Mouse (Mus musculus): ENCODE measurements around the gene Dact2. TPM values are rescaled to one million over a fixed set of nuclear protein-coding genes. Genes with fewer than 3 reads are reported as not detected.
A peak's percentile ranks its signal among the peaks of the same experiment; 100 is the strongest.

Gene Dact2
- total RNA-seq, 1 experiment, result 6.7 TPM

DNA sequence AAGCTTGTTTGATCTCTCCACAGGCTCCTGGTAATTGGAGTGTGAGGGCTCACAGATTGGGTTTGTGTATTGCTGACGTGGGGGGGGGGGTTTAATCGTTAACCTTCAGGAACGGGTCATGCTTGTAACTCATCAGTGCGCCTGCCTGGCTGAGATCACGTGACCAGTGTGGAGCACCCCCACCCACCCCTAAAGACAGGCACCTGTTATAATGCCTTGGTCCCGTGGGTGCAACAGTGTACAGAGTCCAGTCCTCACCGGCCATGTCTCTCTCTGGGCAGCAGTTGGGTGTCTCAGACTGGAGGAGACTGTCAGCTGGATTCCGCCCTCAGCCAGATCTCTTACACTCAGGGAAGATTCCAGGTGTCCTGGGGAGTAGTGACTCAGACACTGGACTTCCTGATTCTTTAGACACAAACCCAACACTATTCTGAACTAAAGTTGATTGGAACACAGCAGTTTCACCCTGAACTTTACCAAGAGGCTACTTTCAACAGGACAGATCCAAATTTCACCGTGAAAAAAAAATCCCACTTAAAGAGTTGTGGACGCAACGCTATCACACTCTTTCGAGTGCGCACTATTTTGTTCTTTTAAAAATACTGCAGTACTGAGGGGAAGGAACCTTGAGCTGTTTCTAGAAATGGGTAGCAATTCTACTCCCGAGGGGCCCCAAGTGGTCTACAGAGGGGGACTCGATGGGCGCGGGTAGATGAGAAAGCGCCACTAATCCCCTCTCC is 1.6 kb downstream of the Dact2 start:
- Histone ChIP-seq H3K36me3 (ENCODE audit: control insufficient read depth, insufficient read depth, low read length, poor library complexity, severe bottlenecking) (peaks cover 9% of the 10 kb centered on the region; the same call in 1 of the 2 replicates), H3K27ac (ENCODE audit: insufficient read depth, low read depth, low read length, poor library complexity, severe bottlenecking) (no peak overlapping the region), H3K9me3 (ENCODE audit: control insufficient read depth, insufficient read depth, low read depth, low read length) (no peaks in the 10 kb centered on the region), H3K4me1 (ENCODE audit: control insufficient read depth in 2 of 2, insufficient read depth in 2 of 2, low read length in 2 of 2, poor library complexity in 1 of 2) (peaks cover 8 to 31% of the 10 kb centered on the region in 2 experiments; a peak in 3 of 4 replicates), H3K9ac (ENCODE audit: insufficient read depth, low read depth, low read length, poor library complexity, severe bottlenecking) (peak overlapping the region; percentile 84), H3K4me3 (ENCODE audit: insufficient read depth in 1 of 2, low read depth in 1 of 2, low read length in 2 of 2, poor library complexity in 1 of 2, severe bottlenecking in 1 of 2) (peak overlapping the region; percentile 83 to 87)
- no peak for TF ChIP-seq CHD2 (IDR thresholded peaks at IDR 0.05; ENCODE audit: low read depth, low read length)
- TF ChIP-seq ZC3H11A (IDR thresholded peaks at IDR 0.05; ENCODE audit: borderline replicate concordance, low read depth, low read length), result no peak
- TF ChIP-seq ZNF384 (IDR thresholded peaks at IDR 0.05; ENCODE audit: low read depth, low read length), result no peak
- TF ChIP-seq MAFK (IDR thresholded peaks at IDR 0.05; ENCODE audit: insufficient read depth, low read depth, low read length), result no peak
- TF ChIP-seq HCFC1 (IDR thresholded peaks at IDR 0.05; ENCODE audit: borderline replicate concordance, insufficient read depth, low read length), result no peak
- DNase-seq (ENCODE audit: low read depth, low spot score), result no peak
- in situ Hi-C loops (cut with MboI; ENCODE audit: low sequenced_read_pairs in 2 of 2, unreplicated experiment in 2 of 2), result no loop called here

DNA sequence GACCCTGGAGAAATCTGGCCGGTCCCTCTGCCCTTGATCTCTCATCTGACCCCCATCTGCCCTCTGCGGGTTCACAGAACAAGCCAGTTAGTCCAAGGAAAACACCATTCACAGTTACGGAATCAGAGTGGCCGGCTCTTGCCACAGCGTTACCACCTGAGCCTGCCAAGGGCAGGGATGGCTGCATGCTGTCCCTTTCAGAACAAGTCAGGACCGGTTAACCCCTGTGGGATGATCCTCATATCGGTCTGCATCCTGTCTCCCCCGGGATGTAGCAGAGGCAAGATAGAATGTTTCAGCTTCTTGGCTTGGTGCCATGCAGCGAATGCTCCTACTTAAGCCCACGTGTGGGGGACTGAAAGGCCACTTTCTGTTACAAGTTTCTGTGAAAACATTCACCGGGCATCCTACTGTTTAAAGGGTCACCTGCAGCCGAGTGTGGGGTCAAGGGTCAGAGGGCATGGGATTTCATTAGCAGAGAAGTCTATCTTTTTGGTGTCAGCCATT is 2.8 kb downstream of the Dact2 start:
- no peak overlapping the region for H3K9ac ChIP-seq (ENCODE audit: insufficient read depth, low read depth, low read length, poor library complexity, severe bottlenecking)
- H3K9me3 ChIP-seq (ENCODE audit: control insufficient read depth, insufficient read depth, low read depth, low read length), result no peaks in the 10 kb centered on the region
- no peak for TF ChIP-seq ZC3H11A (IDR thresholded peaks at IDR 0.05; ENCODE audit: borderline replicate concordance, low read depth, low read length)
- TF ChIP-seq HCFC1 (IDR thresholded peaks at IDR 0.05; ENCODE audit: borderline replicate concordance, insufficient read depth, low read length), result no peak
- no peak for TF ChIP-seq ZNF384 (IDR thresholded peaks at IDR 0.05; ENCODE audit: low read depth, low read length)
- TF ChIP-seq CHD2 (IDR thresholded peaks at IDR 0.05; ENCODE audit: low read depth, low read length), result no peak
- no peak for TF ChIP-seq MAFK (IDR thresholded peaks at IDR 0.05; ENCODE audit: insufficient read depth, low read depth, low read length)
- in situ Hi-C loops (cut with MboI; ENCODE audit: low sequenced_read_pairs in 2 of 2, unreplicated experiment in 2 of 2), result no loop called here
- peak overlapping the region; percentile 1 to 27; a peak in 3 of 4 replicates for H3K4me3 ChIP-seq (ENCODE audit: insufficient read depth in 1 of 2, low read depth in 1 of 2, low read length in 2 of 2, poor library complexity in 1 of 2, severe bottlenecking in 1 of 2)
- no peak overlapping the region for H3K27ac ChIP-seq (ENCODE audit: insufficient read depth, low read depth, low read length, poor library complexity, severe bottlenecking)
- DNase-seq (ENCODE audit: low read depth, low spot score), result no peak
- peaks cover 8 to 35% of the 10 kb centered on the region in 2 experiments; a peak in 3 of 4 replicates for H3K4me1 ChIP-seq (ENCODE audit: control insufficient read depth in 2 of 2, insufficient read depth in 2 of 2, low read length in 2 of 2, poor library complexity in 1 of 2)
- H3K36me3 ChIP-seq (ENCODE audit: control insufficient read depth, insufficient read depth, low read length, poor library complexity, severe bottlenecking), result peaks cover 20% of the 10 kb centered on the region

DNA sequence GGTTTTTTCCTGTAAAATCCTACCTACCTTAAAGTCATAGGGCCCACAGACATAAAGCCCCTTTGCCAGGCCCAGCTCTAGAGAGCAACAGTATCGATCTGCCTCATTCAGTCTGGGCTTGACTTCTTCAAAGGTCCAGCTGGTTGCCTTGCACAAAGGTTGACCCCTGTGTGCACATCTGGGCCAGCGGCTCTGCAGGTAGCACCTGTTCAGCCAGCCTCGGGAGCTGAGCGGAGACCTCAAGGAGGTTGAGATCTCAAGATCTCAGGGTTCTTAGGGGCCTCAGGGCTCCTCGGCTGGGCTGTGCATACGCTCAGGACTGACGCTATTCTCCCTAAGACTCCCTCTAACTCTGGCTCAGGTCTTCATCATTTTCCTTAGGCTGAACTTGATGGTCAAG is 3.9 kb downstream of the Dact2 start:
- Histone ChIP-seq H3K4me3 (ENCODE audit: insufficient read depth in 1 of 2, low read depth in 1 of 2, low read length in 2 of 2, poor library complexity in 1 of 2, severe bottlenecking in 1 of 2) (no peak overlapping the region), H3K36me3 (ENCODE audit: control insufficient read depth, insufficient read depth, low read length, poor library complexity, severe bottlenecking) (peaks cover 30% of the 10 kb centered on the region), H3K9me3 (ENCODE audit: control insufficient read depth, insufficient read depth, low read depth, low read length) (no peaks in the 10 kb centered on the region), H3K4me1 (ENCODE audit: control insufficient read depth in 2 of 2, insufficient read depth in 2 of 2, low read length in 2 of 2, poor library complexity in 1 of 2) (peaks cover 8 to 35% of the 10 kb centered on the region in 2 experiments; a peak in 3 of 4 replicates), H3K27ac (ENCODE audit: insufficient read depth, low read depth, low read length, poor library complexity, severe bottlenecking) (no peak overlapping the region), H3K9ac (ENCODE audit: insufficient read depth, low read depth, low read length, poor library complexity, severe bottlenecking) (peak overlapping the region; percentile 37)
- in situ Hi-C loops (cut with MboI; ENCODE audit: low sequenced_read_pairs in 2 of 2, unreplicated experiment in 2 of 2), result no loop called here
- no peak for DNase-seq (ENCODE audit: low read depth, low spot score)
- TF ChIP-seq CHD2 (IDR thresholded peaks at IDR 0.05; ENCODE audit: low read depth, low read length) (no peak), HCFC1 (IDR thresholded peaks at IDR 0.05; ENCODE audit: borderline replicate concordance, insufficient read depth, low read length) (no peak), ZC3H11A (IDR thresholded peaks at IDR 0.05; ENCODE audit: borderline replicate concordance, low read depth, low read length) (no peak), MAFK (IDR thresholded peaks at IDR 0.05; ENCODE audit: insufficient read depth, low read depth, low read length) (no peak), ZNF384 (IDR thresholded peaks at IDR 0.05; ENCODE audit: low read depth, low read length) (no peak)

DNA sequence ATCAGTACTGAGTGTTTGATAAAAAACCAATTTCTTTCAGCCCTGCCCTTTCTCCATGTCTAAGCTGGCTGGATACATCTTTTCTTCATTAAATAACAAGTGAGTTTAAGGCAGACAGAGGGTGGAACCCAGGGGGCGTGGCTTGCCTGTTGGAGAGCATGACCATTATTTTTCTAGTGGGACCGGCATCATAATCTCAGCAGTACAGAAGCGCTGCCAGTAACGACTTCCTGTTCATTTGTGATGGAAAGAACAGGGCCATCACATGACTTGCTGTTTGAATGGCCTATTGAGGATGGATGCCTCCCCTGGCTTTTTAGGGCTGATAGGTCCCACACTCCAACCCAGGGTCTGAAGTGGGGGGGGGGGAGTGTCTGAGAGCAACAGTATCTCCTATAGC is 4.5 kb downstream of the Dact2 start:
- H3K4me3 ChIP-seq (ENCODE audit: insufficient read depth in 1 of 2, low read depth in 1 of 2, low read length in 2 of 2, poor library complexity in 1 of 2, severe bottlenecking in 1 of 2), result no peak overlapping the region
- H3K36me3 ChIP-seq (ENCODE audit: control insufficient read depth, insufficient read depth, low read length, poor library complexity, severe bottlenecking), result peaks cover 30% of the 10 kb centered on the region
- no peak for DNase-seq (ENCODE audit: low read depth, low spot score)
- in situ Hi-C loops (cut with MboI; ENCODE audit: low sequenced_read_pairs in 2 of 2, unreplicated experiment in 2 of 2), result no loop called here
- H3K4me1 ChIP-seq (ENCODE audit: control insufficient read depth in 2 of 2, insufficient read depth in 2 of 2, low read length in 2 of 2, poor library complexity in 1 of 2), result peaks cover 8 to 35% of the 10 kb centered on the region in 2 experiments; a peak in 3 of 4 replicates
- no peaks in the 10 kb centered on the region for H3K9me3 ChIP-seq (ENCODE audit: control insufficient read depth, insufficient read depth, low read depth, low read length)
- H3K27ac ChIP-seq (ENCODE audit: insufficient read depth, low read depth, low read length, poor library complexity, severe bottlenecking), result no peak overlapping the region
- TF ChIP-seq CHD2 (IDR thresholded peaks at IDR 0.05; ENCODE audit: low read depth, low read length) (no peak), ZNF384 (IDR thresholded peaks at IDR 0.05; ENCODE audit: low read depth, low read length) (no peak), HCFC1 (IDR thresholded peaks at IDR 0.05; ENCODE audit: borderline replicate concordance, insufficient read depth, low read length) (no peak), MAFK (IDR thresholded peaks at IDR 0.05; ENCODE audit: insufficient read depth, low read depth, low read length) (no peak)
- no peak overlapping the region for H3K9ac ChIP-seq (ENCODE audit: insufficient read depth, low read depth, low read length, poor library complexity, severe bottlenecking)
